In the genomic region with DNA sequence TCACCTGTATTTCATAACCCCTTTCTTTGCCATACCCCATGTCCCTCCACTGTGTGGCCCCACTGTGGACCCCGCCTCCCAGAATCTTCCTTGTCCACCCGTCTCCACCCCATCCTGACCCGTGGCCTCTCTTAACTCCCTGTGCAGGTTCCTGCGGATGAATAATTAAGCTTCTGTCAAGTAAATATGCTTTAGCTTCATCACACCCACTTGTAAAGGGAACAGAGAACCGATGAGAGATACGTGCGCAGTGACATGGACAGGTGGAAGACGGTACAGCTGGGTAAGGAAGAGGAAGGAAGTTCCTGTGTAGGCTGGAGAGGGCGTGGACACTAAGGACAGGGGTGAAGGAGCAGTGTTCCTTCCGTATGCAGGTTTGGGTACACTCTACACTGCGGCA, we compare ENCODE assay signal across 8 mouse cellular contexts. TPM values are rescaled to one million over a fixed set of nuclear protein-coding genes. Genes with fewer than 3 reads are reported as not detected.
DNase-seq lines count a peak whose midpoint lies in the region; ATAC-seq lines count a peak whose summit lies in the region.

No protein-coding gene starts in this region.

- WGBS in midbrain, embryonic 10.5 days, result 19% methylated on average over 11 of the region's 11 CpGs

- peaks cover 35% of the 10 kb centered on the region for H3K27me3 ChIP-seq in midbrain, embryonic 10.5 days (ENCODE audit: low read depth, poor library complexity, severe bottlenecking)

- peak; percentile 6 for DNase-seq in embryo, embryonic 11 days
- DNase-seq in embryo, embryonic 10 days (ENCODE audit: low spot score), result no peak
- peak; percentile 37 for DNase-seq in kidney, postnatal 10 days
- DNase-seq in midbrain, embryonic 10.5 days (ENCODE audit: low spot score), result no peak
- no peak for DNase-seq in right cerebral cortex, postnatal 4 days
- no peak for DNase-seq in cerebellum, postnatal 10 days
- no peak for DNase-seq in left cerebral cortex, postnatal 4 days

- intact Hi-C loops in left cerebral cortex, postnatal 4 days (cut with DNase I), result loop anchor here (5.0 kb wide), 1 partner anchor 56 kb away; no protein-coding TSS in a partner anchor

- peak; percentile 59 for ATAC-seq in granulocyte monocyte progenitor cell, adult 5-6 weeks (replicated peaks; ENCODE audit: poor library complexity, severe bottlenecking)

- H3K36me3 ChIP-seq in midbrain, embryonic 10.5 days, result no peaks in the 10 kb centered on the region

- peaks cover 32% of the 10 kb centered on the region for H3K4me1 ChIP-seq in midbrain, embryonic 10.5 days

- H3K27ac ChIP-seq in midbrain, embryonic 10.5 days (replicated peaks), result 0 out of 2 replicates have a peak overlapping the region, but pooled peaks have one; percentile 69

- H3K4me3 ChIP-seq in midbrain, embryonic 10.5 days, result peak overlapping the region; percentile 57

- H3K9me3 ChIP-seq in midbrain, embryonic 10.5 days (replicated peaks), result no peaks in the 10 kb centered on the region

RNA-seq across cellular contexts. Expression of a gene that starts 0.6 kb away (rescaled TPM):
- 0.04 and 1.1 TPM in 2 replicates for total RNA-seq in granulocyte monocyte progenitor cell, adult 5-6 weeks (2014; fragmentation: Nextera tagmentation)
- total RNA-seq in granulocyte monocyte progenitor cell, adult 5-6 weeks (2017), result 0.05 and 0.47 TPM in 2 replicates
- 4.3 and 5.1 TPM in 2 replicates for polyA plus RNA-seq in midbrain, embryonic 10.5 days (2016; fragmentation: Nextera tagmentation; extraction: Ambion mirVana)
- total RNA-seq in left cerebral cortex, postnatal 4 days (2021), result 1 to 10 TPM; 6.7 to 7.9 TPM

RNA-seq across cellular contexts. Expression of a gene that starts 11.0 kb away (rescaled TPM):
- 0.15 and 0.49 TPM in 2 replicates for total RNA-seq in granulocyte monocyte progenitor cell, adult 5-6 weeks (2014; fragmentation: Nextera tagmentation)
- total RNA-seq in granulocyte monocyte progenitor cell, adult 5-6 weeks (2017), result 0.22 and 0.41 TPM in 2 replicates
- 0.02 and 0.06 TPM in 2 replicates for polyA plus RNA-seq in midbrain, embryonic 10.5 days (2016; fragmentation: Nextera tagmentation; extraction: Ambion mirVana)
- 1 to 10 TPM; 5.2 to 6.8 TPM for total RNA-seq in left cerebral cortex, postnatal 4 days (2021)

RNA-seq across cellular contexts. Expression of a gene that starts 35.1 kb away (rescaled TPM):
- 96.2 and 123 TPM in 2 replicates for total RNA-seq in granulocyte monocyte progenitor cell, adult 5-6 weeks (2014; fragmentation: Nextera tagmentation)
- total RNA-seq in granulocyte monocyte progenitor cell, adult 5-6 weeks (2017), result 81.0 and 89.8 TPM in 2 replicates
- polyA plus RNA-seq in midbrain, embryonic 10.5 days (2016; fragmentation: Nextera tagmentation; extraction: Ambion mirVana), result 135 and 142 TPM in 2 replicates
- 100 to 1,000 TPM; 110 to 120 TPM for total RNA-seq in left cerebral cortex, postnatal 4 days (2021)

Comparison
In these comparisons a context has a peak if more than half of its experiments do, and no peak if none do; other contexts are left out.
1. DNase-seq: peak in embryo, embryonic 11 days (single experiment) and kidney, postnatal 10 days (single experiment); none in embryo, embryonic 10 days (single experiment), midbrain, embryonic 10.5 days (single experiment), right cerebral cortex, postnatal 4 days (single experiment), cerebellum, postnatal 10 days (0 of 2) and left cerebral cortex, postnatal 4 days (single experiment).
2. RNA of a gene that starts 11.0 kb away (total RNA-seq): 5.2 to 6.8 TPM in left cerebral cortex, postnatal 4 days; 0.15 to 0.49 TPM in granulocyte monocyte progenitor cell, adult 5-6 weeks; every median in the first group is over 4 times any median in the second.